Mouse (Mus musculus) myocyte (in vitro differentiated cells): ENCODE measurements around the gene Tlx1. TPM values are rescaled to one million over a fixed set of nuclear protein-coding genes. Genes with fewer than 3 reads are reported as not detected.
A peak's percentile ranks its signal among the peaks of the same experiment; 100 is the strongest.

Source experiments
- H3K27me3 ChIP-seq: one replicate; pipeline ENCODE4 v1.6.1; 2011; ENCODE audit not compliant: control insufficient read depth, insufficient read depth, insufficient read length
- H3K36me3 ChIP-seq: one replicate; pipeline ENCODE4 v1.6.1; 2011; ENCODE audit not compliant: control insufficient read depth, insufficient read depth
- H3K4me2 ChIP-seq: one replicate; pipeline ENCODE4 v1.6.1; 2011; ENCODE audit warnings: low read depth, control low read depth
- H3K4me3 ChIP-seq: one replicate; pipeline ENCODE4 v1.5.1; 2011; ENCODE audit warnings: mild to moderate bottlenecking, control low read depth, moderate library complexity
- H3K79me2 ChIP-seq: one replicate; pipeline ENCODE4 v1.6.1; 2011; ENCODE audit not compliant: control insufficient read depth, insufficient read depth
- H3ac ChIP-seq: one replicate; pipeline ENCODE4 v1.6.1; 2011; ENCODE audit not compliant: control insufficient read depth, insufficient read length
- CEBPB ChIP-seq: IDR thresholded peaks from 2 replicates; pipeline ENCODE4 v1.6.1; 2011; ENCODE audit warnings: mild to moderate bottlenecking, moderate library complexity; ENCODE audit not compliant: poor library complexity, insufficient read depth, severe bottlenecking
- E2F4 ChIP-seq: IDR thresholded peaks from one replicate; pipeline ENCODE4 v1.6.1; 2011; ENCODE audit warnings: mild to moderate bottlenecking, control low read depth, moderate library complexity; ENCODE audit not compliant: insufficient read depth
- MAX ChIP-seq: IDR thresholded peaks from one replicate; pipeline ENCODE4 v1.6.1; 2011; ENCODE audit warnings: low read depth, mild to moderate bottlenecking, control low read depth
- MYOD1 ChIP-seq, 3 experiments: IDR thresholded peaks; one replicate each; pipeline ENCODE4 v1.6.1; 2011; ENCODE audit warnings: control low read depth in 2 of 3, low read depth in 2 of 3, mild to moderate bottlenecking in 2 of 3, moderate library complexity in 1 of 3; ENCODE audit not compliant: insufficient read length in 2 of 3, control insufficient read depth in 1 of 3
- MYOG ChIP-seq, 3 experiments: IDR thresholded peaks; one replicate each; pipeline ENCODE4 v1.6.1; 2011; ENCODE audit warnings: control low read depth in 2 of 3, low read depth in 2 of 3, mild to moderate bottlenecking in 2 of 3; ENCODE audit not compliant: insufficient read length in 2 of 3, control insufficient read depth in 1 of 3, insufficient read depth in 1 of 3
- POLR2A ChIP-seq: IDR thresholded peaks from one replicate; pipeline ENCODE4 v1.6.1; 2011; ENCODE audit warnings: low read depth, mild to moderate bottlenecking, control low read depth, moderate library complexity; ENCODE audit not compliant: insufficient read length
- POLR2AphosphoS2 ChIP-seq: IDR thresholded peaks from one replicate; pipeline ENCODE4 v1.6.1; 2011; ENCODE audit warnings: low read depth, control low read depth; ENCODE audit not compliant: insufficient read length
- REST ChIP-seq: IDR thresholded peaks from one replicate; pipeline ENCODE4 v1.6.1; 2011; ENCODE audit warnings: mild to moderate bottlenecking, control low read depth, moderate library complexity; ENCODE audit not compliant: insufficient read depth, insufficient read length
- SRF ChIP-seq: IDR thresholded peaks from one replicate; pipeline ENCODE4 v1.6.1; 2011; ENCODE audit warnings: low read depth; ENCODE audit not compliant: control insufficient read depth, insufficient read length
- TCF12 ChIP-seq: IDR thresholded peaks from one replicate; pipeline ENCODE4 v1.6.1; 2011; ENCODE audit warnings: mild to moderate bottlenecking, control low read depth; ENCODE audit not compliant: poor library complexity, insufficient read depth, severe bottlenecking
- TCF3 ChIP-seq: IDR thresholded peaks from one replicate; pipeline ENCODE4 v1.6.1; 2011; ENCODE audit warnings: low read depth, control low read depth; ENCODE audit not compliant: insufficient read length
- USF1 ChIP-seq: IDR thresholded peaks from one replicate; pipeline ENCODE4 v1.6.1; 2011; ENCODE audit warnings: low read depth, mild to moderate bottlenecking, control low read depth, moderate library complexity
- polyA plus RNA-seq: library from polyadenylated mRNA; unstranded; fragments of >200 nt; fragmentation: generic; extraction: Trizol; gene quantifications from one replicate; pipeline ENCODE4 v1.2.1, GENCODE M21; 2012; ENCODE audit warnings: missing spikeins

Gene Tlx1
- polyA plus RNA-seq, 1 experiment = not detected

GRCm38 (mm10) chr19:45174803-45175202 lies 24.3 kb downstream of the Tlx1 start:
- no peak overlapping the region for H3K4me3 ChIP-seq
- no peak overlapping the region for H3K4me2 ChIP-seq
- H3K36me3 ChIP-seq = no peaks in the 10 kb centered on the region
- TF ChIP-seq SRF (no peak), USF1 (no peak), TCF3 (no peak), CEBPB (no peak), MYOD1 (IDR thresholded peaks at IDR 0.05; ENCODE audit: control insufficient read depth in 1 of 3, insufficient read length in 2 of 3, low read depth in 2 of 3) (no peak), MYOG (IDR thresholded peaks at IDR 0.05; ENCODE audit: control insufficient read depth in 1 of 3, insufficient read depth in 1 of 3, insufficient read length in 2 of 3, low read depth in 2 of 3) (no peak), MAX (no peak), POLR2A (no peak), TCF12 (no peak), E2F4 (no peak), REST (no peak), POLR2AphosphoS2 (no peak)
- no peaks in the 10 kb centered on the region for H3K27me3 ChIP-seq
- H3ac ChIP-seq = no peak overlapping the region
- no peaks in the 10 kb centered on the region for H3K79me2 ChIP-seq

GRCm38 (mm10) chr19:45176269-45176668 lies 25.8 kb downstream of the Tlx1 start:
- H3K4me2 ChIP-seq = peak overlapping the region; percentile 83
- TF ChIP-seq USF1 = peak; percentile 91
- peak in 2 of 3 experiments; percentile 42 to 71 for TF ChIP-seq MYOD1 (IDR thresholded peaks at IDR 0.05; ENCODE audit: control insufficient read depth in 1 of 3, insufficient read length in 2 of 3, low read depth in 2 of 3)
- peak; percentile 56 for TF ChIP-seq POLR2A
- peak; percentile 96 for TF ChIP-seq SRF
- TF ChIP-seq POLR2AphosphoS2 = no peak
- no peak for TF ChIP-seq E2F4
- no peak for TF ChIP-seq CEBPB
- TF ChIP-seq TCF3 = no peak
- no peak for TF ChIP-seq REST
- peak in 2 of 3 experiments; percentile 42 to 49 for TF ChIP-seq MYOG (IDR thresholded peaks at IDR 0.05; ENCODE audit: control insufficient read depth in 1 of 3, insufficient read depth in 1 of 3, insufficient read length in 2 of 3, low read depth in 2 of 3)
- TF ChIP-seq TCF12 = peak; percentile 44
- TF ChIP-seq MAX = no peak
- no peak overlapping the region for H3K4me3 ChIP-seq

GRCm38 (mm10) chr19:45177004-45177737 lies 26.7 kb downstream of the Tlx1 start:
- no peaks in the 10 kb centered on the region for H3K36me3 ChIP-seq
- H3K4me2 ChIP-seq = peak overlapping the region; percentile 83
- H3K4me3 ChIP-seq = no peak overlapping the region
- no peaks in the 10 kb centered on the region for H3K27me3 ChIP-seq
- H3ac ChIP-seq = no peak overlapping the region
- TF ChIP-seq MAX = no peak
- TF ChIP-seq SRF = no peak
- TF ChIP-seq TCF12 = no peak
- no peak for TF ChIP-seq USF1
- no peak for TF ChIP-seq CEBPB
- TF ChIP-seq POLR2AphosphoS2 = no peak
- TF ChIP-seq E2F4 = no peak
- no peak for TF ChIP-seq REST
- no peak for TF ChIP-seq POLR2A
- no peak for TF ChIP-seq MYOG (IDR thresholded peaks at IDR 0.05; ENCODE audit: control insufficient read depth in 1 of 3, insufficient read depth in 1 of 3, insufficient read length in 2 of 3, low read depth in 2 of 3)
- no peaks in the 10 kb centered on the region for H3K79me2 ChIP-seq

More at GRCm38 (mm10) chr19:45176269-45176668, 25.8 kb downstream of the Tlx1 start:
- Histone ChIP-seq H3K36me3 (no peaks in the 10 kb centered on the region), H3ac (no peak overlapping the region), H3K27me3 (no peaks in the 10 kb centered on the region), H3K79me2 (no peaks in the 10 kb centered on the region)

- Histone ChIP-seq H3ac (no peak overlapping the region), H3K4me3 (no peak overlapping the region), H3K27me3 (no peaks in the 10 kb centered on the region), H3K79me2 (no peaks in the 10 kb centered on the region), H3K36me3 (no peaks in the 10 kb centered on the region), H3K4me2 (no peak overlapping the region)
- no peak for TF ChIP-seq TCF3
- TF ChIP-seq CEBPB = no peak
- TF ChIP-seq MYOD1 (IDR thresholded peaks at IDR 0.05; ENCODE audit: control insufficient read depth in 1 of 3, insufficient read length in 2 of 3, low read depth in 2 of 3) = no peak
- no peak for TF ChIP-seq TCF12
- no peak for TF ChIP-seq MAX
- no peak for TF ChIP-seq REST
- TF ChIP-seq E2F4 = no peak
- TF ChIP-seq USF1 = no peak
- no peak for TF ChIP-seq MYOG (IDR thresholded peaks at IDR 0.05; ENCODE audit: control insufficient read depth in 1 of 3, insufficient read depth in 1 of 3, insufficient read length in 2 of 3, low read depth in 2 of 3)
- no peak for TF ChIP-seq POLR2AphosphoS2
- TF ChIP-seq SRF = no peak
- no peak for TF ChIP-seq POLR2A
Observed at GRCm38 (mm10) chr19:45179451-45179850, 29.0 kb downstream of the Tlx1 start.
